Mouse (Mus musculus) telencephalon, adult 2 months (tissue): ENCODE measurements at regions not wholly inside any gene's neighbourhood (a gene's known extent, or its start where the extent isn't known, plus 50 kb on each side); places are given as distances from the start of the nearest gene placed in this dataset.

Experiments used
- DNase-seq: peaks from one replicate; pipeline ENCODE4 v3.0.0-alpha.2; 2011; ENCODE audit warnings: low read depth, low spot score

GRCm38 (mm10) chr6:7473730-7474129 is 80.9 kb upstream of the Tac1 start:
- no peak for DNase-seq

- DNase-seq = no peak
Measured at GRCm38 (mm10) chr6:7476907-7477306, 77.8 kb upstream of the Tac1 start.

GRCm38 (mm10) chr6:7494299-7494698 is 60.4 kb upstream of the Tac1 start:
- DNase-seq = no peak

- DNase-seq = no peak
Measured at GRCm38 (mm10) chr6:7496766-7497165, 57.9 kb upstream of the Tac1 start.
